Mouse (Mus musculus): ENCODE data around the gene Ern1. TPM values are rescaled to one million over a fixed set of nuclear protein-coding genes. Genes with fewer than 3 reads are reported as not detected.
A peak's percentile ranks its signal among the peaks of the same experiment; 100 is the strongest.

Gene Ern1
- polyA plus RNA-seq, 1 experiment from 2014 or later: 4.4 TPM

- H3K36me3 ChIP-seq (ENCODE audit: control insufficient read depth, insufficient read depth, low read length): no peaks in the 10 kb centered on the region
- H3K9ac ChIP-seq (ENCODE audit: low read depth, low read length): no peak overlapping the region
- 40% methylated on average over 7 of the region's 7 CpGs for WGBS (ENCODE audit: insufficient replicate concordance)
- ATAC-seq (replicated peaks; ENCODE audit: insufficient number of reproducible peaks, low FRiP score, low TSS enrichment): no peak
- no peak overlapping the region for H3K4me3 ChIP-seq (ENCODE audit: low read depth, low read length)
- no peaks in the 10 kb centered on the region for H3K9me3 ChIP-seq (replicated peaks; ENCODE audit: control insufficient read depth, low read length)
- no peaks in the 10 kb centered on the region for H3K27me3 ChIP-seq (ENCODE audit: control insufficient read depth, insufficient read depth, low read length)
- H3K4me2 ChIP-seq: no peak overlapping the region
- no peak overlapping the region for H3K27ac ChIP-seq (ENCODE audit: low read depth, low read length)
- no peaks in the 10 kb centered on the region for H3K4me1 ChIP-seq (ENCODE audit: control insufficient read depth, insufficient read depth, low read length)
Measured at GRCm38 (mm10) chr11:106489036-106489693, 1.5 kb upstream of the Ern1 start.

GRCm38 (mm10) chr11:106488126-106488561 is 492 bp upstream of the Ern1 start:
- Histone ChIP-seq H3K36me3 (ENCODE audit: control insufficient read depth, insufficient read depth, low read length) (no peaks in the 10 kb centered on the region), H3K9ac (ENCODE audit: low read depth, low read length) (peak overlapping the region; percentile 81), H3K4me1 (ENCODE audit: control insufficient read depth, insufficient read depth, low read length) (no peaks in the 10 kb centered on the region), H3K9me3 (replicated peaks; ENCODE audit: control insufficient read depth, low read length) (no peaks in the 10 kb centered on the region), H3K27me3 (ENCODE audit: control insufficient read depth, insufficient read depth, low read length) (no peaks in the 10 kb centered on the region), H3K4me3 (ENCODE audit: low read depth, low read length) (peak overlapping the region; percentile 73), H3K4me2 (peak overlapping the region; percentile 90), H3K27ac (ENCODE audit: low read depth, low read length) (peak overlapping the region; percentile 65; the same call in 1 of the 2 replicates)
- peak; percentile 36; the same call in 1 of the 2 replicates for ATAC-seq (replicated peaks; ENCODE audit: insufficient number of reproducible peaks, low FRiP score, low TSS enrichment)
- WGBS (ENCODE audit: insufficient replicate concordance): 12% methylated on average over 17 of the region's 17 CpGs

GRCm38 (mm10) chr11:106486866-106487732 is 553 bp downstream of the Ern1 start:
- Histone ChIP-seq H3K9me3 (replicated peaks; ENCODE audit: control insufficient read depth, low read length) (no peaks in the 10 kb centered on the region), H3K9ac (ENCODE audit: low read depth, low read length) (peak overlapping the region; percentile 81), H3K4me3 (ENCODE audit: low read depth, low read length) (peak overlapping the region; percentile 73), H3K4me1 (ENCODE audit: control insufficient read depth, insufficient read depth, low read length) (no peaks in the 10 kb centered on the region), H3K27me3 (ENCODE audit: control insufficient read depth, insufficient read depth, low read length) (no peaks in the 10 kb centered on the region), H3K36me3 (ENCODE audit: control insufficient read depth, insufficient read depth, low read length) (no peaks in the 10 kb centered on the region), H3K27ac (ENCODE audit: low read depth, low read length) (peak overlapping the region; percentile 85), H3K4me2 (peak overlapping the region; percentile 90)
- WGBS (ENCODE audit: insufficient replicate concordance): under 1% methylated on average over 70 of the region's 86 CpGs
- peak; percentile 77 for ATAC-seq (replicated peaks; ENCODE audit: insufficient number of reproducible peaks, low FRiP score, low TSS enrichment)

- Histone ChIP-seq H3K9me3 (replicated peaks; ENCODE audit: control insufficient read depth, low read length) (no peaks in the 10 kb centered on the region), H3K27ac (ENCODE audit: low read depth, low read length) (no peak overlapping the region), H3K4me1 (ENCODE audit: control insufficient read depth, insufficient read depth, low read length) (no peaks in the 10 kb centered on the region), H3K27me3 (ENCODE audit: control insufficient read depth, insufficient read depth, low read length) (no peaks in the 10 kb centered on the region), H3K36me3 (ENCODE audit: control insufficient read depth, insufficient read depth, low read length) (no peaks in the 10 kb centered on the region), H3K9ac (ENCODE audit: low read depth, low read length) (peak overlapping the region; percentile 81; the same call in 1 of the 2 replicates), H3K4me2 (peak overlapping the region; percentile 90), H3K4me3 (ENCODE audit: low read depth, low read length) (peak overlapping the region; percentile 73)
- WGBS (ENCODE audit: insufficient replicate concordance): 31% methylated on average over 16 of the region's 16 CpGs
- no peak for ATAC-seq (replicated peaks; ENCODE audit: insufficient number of reproducible peaks, low FRiP score, low TSS enrichment)
Measured at GRCm38 (mm10) chr11:106486042-106486865, 1.4 kb downstream of the Ern1 start.

- H3K9me3 ChIP-seq (replicated peaks; ENCODE audit: control insufficient read depth, low read length): no peaks in the 10 kb centered on the region
- H3K27ac ChIP-seq (ENCODE audit: low read depth, low read length): no peak overlapping the region
- no peaks in the 10 kb centered on the region for H3K36me3 ChIP-seq (ENCODE audit: control insufficient read depth, insufficient read depth, low read length)
- 67% methylated on average over 4 of the region's 4 CpGs for WGBS (ENCODE audit: insufficient replicate concordance)
- ATAC-seq (replicated peaks; ENCODE audit: insufficient number of reproducible peaks, low FRiP score, low TSS enrichment): no peak
- H3K4me1 ChIP-seq (ENCODE audit: control insufficient read depth, insufficient read depth, low read length): no peaks in the 10 kb centered on the region
- H3K27me3 ChIP-seq (ENCODE audit: control insufficient read depth, insufficient read depth, low read length): no peaks in the 10 kb centered on the region
- no peak overlapping the region for H3K9ac ChIP-seq (ENCODE audit: low read depth, low read length)
- no peak overlapping the region for H3K4me3 ChIP-seq (ENCODE audit: low read depth, low read length)
- peak overlapping the region; percentile 90 for H3K4me2 ChIP-seq
Measured at GRCm38 (mm10) chr11:106485611-106486010, 2.0 kb downstream of the Ern1 start.

GRCm38 (mm10) chr11:106484875-106485274 is 2.8 kb downstream of the Ern1 start:
- Histone ChIP-seq H3K27ac (ENCODE audit: low read depth, low read length) (no peak overlapping the region), H3K4me1 (ENCODE audit: control insufficient read depth, insufficient read depth, low read length) (no peaks in the 10 kb centered on the region; the same call in 1 of the 2 replicates), H3K4me2 (no peak overlapping the region), H3K9me3 (replicated peaks; ENCODE audit: control insufficient read depth, low read length) (no peaks in the 10 kb centered on the region), H3K27me3 (ENCODE audit: control insufficient read depth, insufficient read depth, low read length) (no peaks in the 10 kb centered on the region), H3K9ac (ENCODE audit: low read depth, low read length) (no peak overlapping the region), H3K4me3 (ENCODE audit: low read depth, low read length) (no peak overlapping the region), H3K36me3 (ENCODE audit: control insufficient read depth, insufficient read depth, low read length) (no peaks in the 10 kb centered on the region)
- ATAC-seq (replicated peaks; ENCODE audit: insufficient number of reproducible peaks, low FRiP score, low TSS enrichment): no peak
- WGBS (ENCODE audit: insufficient replicate concordance): 93% methylated on average over 4 of the region's 4 CpGs

- Histone ChIP-seq H3K36me3 (ENCODE audit: control insufficient read depth, insufficient read depth, low read length) (no peaks in the 10 kb centered on the region), H3K27me3 (ENCODE audit: control insufficient read depth, insufficient read depth, low read length) (no peaks in the 10 kb centered on the region)
- WGBS (ENCODE audit: insufficient replicate concordance): 81% methylated on average over 8 of the region's 8 CpGs
Measured at GRCm38 (mm10) chr11:106482867-106483266, 4.8 kb downstream of the Ern1 start.

GRCm38 (mm10) chr11:106481651-106482050 is 6.0 kb downstream of the Ern1 start:
- no peak overlapping the region for H3K27ac ChIP-seq (ENCODE audit: low read depth, low read length)

More at GRCm38 (mm10) chr11:106482867-106483266, 4.8 kb downstream of the Ern1 start:
- no peaks in the 10 kb centered on the region; the same call in 1 of the 2 replicates for H3K4me1 ChIP-seq (ENCODE audit: control insufficient read depth, insufficient read depth, low read length)
- no peak overlapping the region for H3K27ac ChIP-seq (ENCODE audit: low read depth, low read length)
- no peak for ATAC-seq (replicated peaks; ENCODE audit: insufficient number of reproducible peaks, low FRiP score, low TSS enrichment)
- H3K9ac ChIP-seq (ENCODE audit: low read depth, low read length): no peak overlapping the region
- no peaks in the 10 kb centered on the region for H3K9me3 ChIP-seq (replicated peaks; ENCODE audit: control insufficient read depth, low read length)
- no peak overlapping the region for H3K4me2 ChIP-seq
- H3K4me3 ChIP-seq (ENCODE audit: low read depth, low read length): no peak overlapping the region

More at GRCm38 (mm10) chr11:106481651-106482050, 6.0 kb downstream of the Ern1 start:
- H3K4me2 ChIP-seq: no peak overlapping the region
- no peak for ATAC-seq (replicated peaks; ENCODE audit: insufficient number of reproducible peaks, low FRiP score, low TSS enrichment)
- 57% methylated on average over 4 of the region's 4 CpGs for WGBS (ENCODE audit: insufficient replicate concordance)
- no peaks in the 10 kb centered on the region for H3K9me3 ChIP-seq (replicated peaks; ENCODE audit: control insufficient read depth, low read length)
- no peaks in the 10 kb centered on the region for H3K27me3 ChIP-seq (ENCODE audit: control insufficient read depth, insufficient read depth, low read length)
- H3K9ac ChIP-seq (ENCODE audit: low read depth, low read length): no peak overlapping the region
- H3K4me1 ChIP-seq (ENCODE audit: control insufficient read depth, insufficient read depth, low read length): no peaks in the 10 kb centered on the region; the same call in 1 of the 2 replicates
- no peaks in the 10 kb centered on the region for H3K36me3 ChIP-seq (ENCODE audit: control insufficient read depth, insufficient read depth, low read length)
- no peak overlapping the region for H3K4me3 ChIP-seq (ENCODE audit: low read depth, low read length)
